Mouse (Mus musculus) neural tube, embryonic 15.5 days (tissue): Measurements from ENCODE around the gene Tcaim. TPM values are rescaled to one million over a fixed set of nuclear protein-coding genes. Genes with fewer than 3 reads are reported as not detected.

Experiments
- ATAC-seq: fragments of 200-750 bp; cut with Nextera tagmentation; 2 replicates; pipeline ENCODE4 v1.8.0; 2017; ENCODE audit warnings: mild to moderate bottlenecking, moderate TSS enrichment, moderate library complexity; ENCODE audit not compliant: low FRiP score
- H3K27ac ChIP-seq: fragments of 300-500 bp; sonication (generic); replicated peaks from 2 replicates; pipeline ENCODE4 v1.5.1; 2015; ENCODE audit warnings: mild to moderate bottlenecking, inconsistent platforms
- H3K27me3 ChIP-seq: fragments of 300-500 bp; sonication (generic); replicated peaks from 2 replicates; pipeline ENCODE4 v1.6.1; 2015; ENCODE audit warnings: inconsistent platforms
- H3K36me3 ChIP-seq: fragments of 300-500 bp; sonication (generic); 2 replicates; pipeline ENCODE4 v1.6.1; 2015; ENCODE audit warnings: inconsistent platforms
- H3K4me1 ChIP-seq: fragments of 300-500 bp; sonication (generic); 2 replicates; pipeline ENCODE4 v1.6.1; 2015; ENCODE audit warnings: inconsistent platforms
- H3K4me2 ChIP-seq: fragments of 300-500 bp; sonication (generic); 2 replicates; pipeline ENCODE4 v1.6.1; 2015; ENCODE audit warnings: inconsistent platforms, mild to moderate bottlenecking, moderate library complexity
- H3K4me3 ChIP-seq: fragments of 300-500 bp; sonication (generic); replicated peaks from 2 replicates; pipeline ENCODE4 v1.5.1; 2015; ENCODE audit warnings: mild to moderate bottlenecking, inconsistent platforms
- H3K9ac ChIP-seq: fragments of 300-500 bp; sonication (generic); replicated peaks from 2 replicates; pipeline ENCODE4 v1.6.1; 2015; ENCODE audit warnings: mild to moderate bottlenecking, inconsistent platforms
- H3K9me3 ChIP-seq: fragments of 300-500 bp; sonication (generic); replicated peaks from 2 replicates; pipeline ENCODE4 v1.6.1; 2016; ENCODE audit warnings: inconsistent platforms
- WGBS: fragments of 180-500 bp; shearing (Covaris S2); methylation state at CpG from one replicate; pipeline ENCODE4 v1.1.7; 2015; ENCODE audit warnings: mixed read lengths; 5-methylcytosine and 5-hydroxymethylcytosine counted together
- polyA plus RNA-seq: library from polyadenylated mRNA; unstranded; fragments of >200 nt; fragmentation: Nextera tagmentation; extraction: Ambion mirVana; gene quantifications from 2 replicates; pipeline ENCODE4 v1.2.1, GENCODE M21; 2015

Tcaim gene
- polyA plus RNA-seq, result 7.8 and 9.0 TPM in 2 replicates

- H3K27ac ChIP-seq, result peak within 1 kb of the TSS; percentile 96
- H3K9me3 ChIP-seq, result no peaks in the 10 kb centered on the region
- peak; percentile 99 for ATAC-seq
- H3K4me3 ChIP-seq, result peak within 1 kb of the TSS; percentile 78
- no peaks in the 10 kb centered on the region for H3K27me3 ChIP-seq
- WGBS, result 6% methylated on average over 42 of the region's 42 CpGs
- peak within 1 kb of the TSS; percentile 94 for H3K9ac ChIP-seq
- no peaks in the 10 kb centered on the region for H3K36me3 ChIP-seq
- peaks cover 17% of the 10 kb centered on the region for H3K4me1 ChIP-seq
- peak within 1 kb of the TSS; percentile 89 for H3K4me2 ChIP-seq
Observed at GRCm38 (mm10) chr9:122805053-122805844, at the start of gene Tcaim. Tcaim (plus strand) TSS chr9:122805539.

- no peaks in the 10 kb centered on the region for H3K4me1 ChIP-seq
- no peak overlapping the region for H3K27ac ChIP-seq
- H3K36me3 ChIP-seq, result no peaks in the 10 kb centered on the region
- H3K9me3 ChIP-seq, result no peaks in the 10 kb centered on the region
- no peak overlapping the region for H3K4me3 ChIP-seq
- no peaks in the 10 kb centered on the region for H3K27me3 ChIP-seq
- H3K9ac ChIP-seq, result no peak overlapping the region
- WGBS, result 54% methylated on average over 2 of the region's 2 CpGs
- H3K4me2 ChIP-seq, result no peak overlapping the region
- no peak for ATAC-seq
Observed at GRCm38 (mm10) chr9:122757614-122758013, 47.7 kb upstream of the Tcaim start.

DNA sequence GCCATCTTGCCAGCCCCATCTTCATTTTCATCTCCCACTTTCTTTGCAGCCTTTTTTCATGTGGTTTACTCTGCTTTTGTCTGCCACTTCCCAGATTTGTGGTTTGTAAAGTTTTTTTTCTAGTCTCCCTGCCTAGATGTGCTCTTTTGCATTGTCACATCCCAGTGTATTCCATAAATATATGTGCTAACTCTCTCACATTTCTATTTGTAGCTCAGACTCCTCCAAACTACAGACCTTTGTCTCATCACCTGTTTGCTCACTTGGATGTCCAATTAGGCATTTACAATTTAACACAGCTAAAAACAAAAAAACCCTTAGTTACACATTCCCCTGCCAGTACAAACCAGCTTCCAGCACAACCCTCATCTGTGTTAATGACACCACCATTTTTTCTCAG is 45.2 kb upstream of the Tcaim start:
- no peak overlapping the region for H3K4me2 ChIP-seq
- no peak overlapping the region for H3K9ac ChIP-seq
- no peaks in the 10 kb centered on the region for H3K36me3 ChIP-seq
- H3K27ac ChIP-seq, result no peak overlapping the region
- H3K4me1 ChIP-seq, result no peaks in the 10 kb centered on the region
- ATAC-seq, result no peak
- no peaks in the 10 kb centered on the region for H3K9me3 ChIP-seq
- H3K27me3 ChIP-seq, result no peaks in the 10 kb centered on the region
- H3K4me3 ChIP-seq, result no peak overlapping the region

DNA sequence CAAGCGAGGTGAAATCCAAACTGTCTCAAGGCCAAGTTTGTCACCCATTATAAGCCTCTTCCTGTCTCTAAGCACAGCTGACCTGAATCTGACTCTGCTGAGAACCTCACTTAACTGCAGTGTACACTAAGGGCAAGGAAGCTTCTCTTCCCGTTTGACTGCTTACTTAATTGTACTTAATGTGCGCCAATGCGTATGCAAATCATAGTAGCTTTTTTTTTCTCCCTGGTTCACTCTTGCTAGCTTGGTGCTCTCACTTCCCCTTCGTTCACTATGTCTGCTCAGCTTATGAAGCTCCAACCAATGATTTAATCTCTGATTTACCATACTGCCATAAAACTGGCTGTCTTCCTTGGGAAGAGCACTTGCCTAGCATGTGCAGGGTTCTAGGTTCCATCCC is 20.1 kb upstream of the Tcaim start:
- no peaks in the 10 kb centered on the region for H3K27me3 ChIP-seq
- no peaks in the 10 kb centered on the region for H3K4me1 ChIP-seq
- 79% methylated on average over 5 of the region's 5 CpGs for WGBS
- no peak overlapping the region for H3K4me2 ChIP-seq
- no peaks in the 10 kb centered on the region for H3K9me3 ChIP-seq
- no peak overlapping the region for H3K27ac ChIP-seq
- H3K4me3 ChIP-seq, result no peak overlapping the region
- H3K9ac ChIP-seq, result no peak overlapping the region
- no peak for ATAC-seq
- H3K36me3 ChIP-seq, result no peaks in the 10 kb centered on the region

DNA sequence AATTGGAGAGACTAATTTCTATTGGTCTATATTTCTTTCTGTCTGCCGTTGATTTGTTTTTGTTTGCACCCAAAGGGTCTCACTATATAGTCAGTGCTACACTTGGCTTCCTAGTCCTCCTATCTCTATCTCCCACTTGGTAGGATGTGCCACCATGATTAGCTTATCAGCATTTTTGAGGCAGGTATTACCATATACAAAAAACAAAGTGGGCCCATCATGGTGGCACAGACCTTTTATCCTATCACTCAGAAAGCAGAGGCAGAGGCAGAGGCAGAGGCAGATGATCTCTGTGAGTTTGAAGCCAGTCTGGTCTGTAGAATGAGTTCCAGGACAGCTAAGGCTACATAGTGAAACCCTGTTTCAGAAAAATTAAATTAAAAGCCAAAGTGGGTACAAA is 18.8 kb upstream of the Tcaim start:
- Histone ChIP-seq H3K9me3 (no peaks in the 10 kb centered on the region), H3K9ac (no peak overlapping the region), H3K4me3 (no peak overlapping the region), H3K36me3 (no peaks in the 10 kb centered on the region), H3K27me3 (no peaks in the 10 kb centered on the region), H3K4me1 (no peaks in the 10 kb centered on the region), H3K4me2 (no peak overlapping the region), H3K27ac (no peak overlapping the region)
- ATAC-seq, result no peak
- 97% methylated on average over 1 of the region's 1 CpGs for WGBS

GRCm38 (mm10) chr9:122805845-122806341 is 554 bp downstream of the Tcaim start:
- Histone ChIP-seq H3K27me3 (no peaks in the 10 kb centered on the region), H3K9me3 (no peaks in the 10 kb centered on the region), H3K4me3 (peak overlapping the region; percentile 78), H3K4me1 (peaks cover 17% of the 10 kb centered on the region), H3K4me2 (peak overlapping the region; percentile 89), H3K36me3 (peaks cover 3% of the 10 kb centered on the region), H3K9ac (peak overlapping the region; percentile 94), H3K27ac (peak overlapping the region; percentile 96)
- 15% methylated on average over 10 of the region's 10 CpGs for WGBS
- ATAC-seq, result no peak; the same call in 1 of the 2 replicates

GRCm38 (mm10) chr9:122807186-122807585 is 1.8 kb downstream of the Tcaim start:
- no peak overlapping the region for H3K4me2 ChIP-seq
- no peak for ATAC-seq
- peaks cover 17% of the 10 kb centered on the region for H3K4me1 ChIP-seq
- WGBS, result 98% methylated on average over 2 of the region's 2 CpGs
- H3K4me3 ChIP-seq, result no peak overlapping the region
- H3K9ac ChIP-seq, result no peak overlapping the region
- H3K36me3 ChIP-seq, result peaks cover 14% of the 10 kb centered on the region
- no peaks in the 10 kb centered on the region for H3K9me3 ChIP-seq
- H3K27ac ChIP-seq, result no peak overlapping the region
- no peaks in the 10 kb centered on the region for H3K27me3 ChIP-seq

DNA sequence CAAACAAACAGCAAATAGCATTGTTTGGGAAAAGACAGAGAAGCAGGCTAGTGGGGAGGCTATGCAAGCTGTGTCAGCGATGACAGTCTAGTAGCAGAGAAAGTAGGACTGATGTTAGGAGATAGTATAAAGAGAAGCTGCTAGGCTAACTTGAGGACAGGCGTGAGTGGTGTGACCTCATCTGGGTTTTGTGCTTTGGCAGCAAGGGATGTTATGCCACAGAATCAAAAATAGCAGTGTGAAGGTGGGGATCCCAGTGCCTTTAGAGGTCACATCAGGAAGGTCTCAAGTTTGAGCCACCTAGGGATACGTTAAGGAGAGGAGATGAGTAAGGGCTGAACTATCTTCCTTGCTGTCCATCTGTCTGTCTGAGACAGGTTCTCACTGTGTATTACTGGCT is 4.9 kb downstream of the Tcaim start:
- Histone ChIP-seq H3K27ac (no peak overlapping the region), H3K4me3 (no peak overlapping the region), H3K4me1 (peaks cover 12% of the 10 kb centered on the region), H3K9ac (no peak overlapping the region), H3K27me3 (no peaks in the 10 kb centered on the region), H3K36me3 (peaks cover 35% of the 10 kb centered on the region), H3K9me3 (no peaks in the 10 kb centered on the region), H3K4me2 (no peak overlapping the region)
- 91% methylated on average over 3 of the region's 3 CpGs for WGBS
- ATAC-seq, result no peak

GRCm38 (mm10) chr9:122812386-122812785 is 7.0 kb downstream of the Tcaim start:
- Histone ChIP-seq H3K27me3 (no peaks in the 10 kb centered on the region), H3K36me3 (peaks cover 47% of the 10 kb centered on the region), H3K4me1 (no peaks in the 10 kb centered on the region), H3K27ac (no peak overlapping the region), H3K4me3 (no peak overlapping the region), H3K9me3 (no peaks in the 10 kb centered on the region), H3K4me2 (no peak overlapping the region), H3K9ac (no peak overlapping the region)
- WGBS, result 94% methylated on average over 5 of the region's 5 CpGs
- no peak for ATAC-seq

DNA sequence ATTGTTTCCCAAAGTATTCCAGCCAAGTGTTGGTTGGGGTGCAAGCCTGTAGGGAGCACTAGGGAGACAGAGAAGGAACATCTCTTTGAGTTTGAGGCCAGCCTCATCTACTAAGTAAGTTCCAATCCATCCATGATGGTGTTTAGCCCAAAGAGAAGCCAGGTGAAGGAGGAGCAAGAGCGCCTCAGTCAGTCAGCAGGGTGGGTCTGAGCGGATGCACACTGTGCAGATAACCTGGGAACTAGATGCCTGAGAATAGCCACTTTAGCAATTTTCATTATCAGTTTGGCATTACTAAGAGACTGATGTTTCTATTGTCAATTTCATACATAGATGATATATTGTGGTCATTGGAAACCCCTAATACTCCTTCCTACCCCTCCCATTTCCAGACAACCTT is 9.4 kb downstream of the Tcaim start:
- H3K9ac ChIP-seq, result no peak overlapping the region
- no peaks in the 10 kb centered on the region for H3K27me3 ChIP-seq
- no peaks in the 10 kb centered on the region for H3K4me1 ChIP-seq
- no peak for ATAC-seq
- 96% methylated on average over 2 of the region's 2 CpGs for WGBS
- H3K4me3 ChIP-seq, result no peak overlapping the region
- no peak overlapping the region for H3K27ac ChIP-seq
- no peak overlapping the region for H3K4me2 ChIP-seq
- H3K9me3 ChIP-seq, result no peaks in the 10 kb centered on the region
- peaks cover 60% of the 10 kb centered on the region for H3K36me3 ChIP-seq

GRCm38 (mm10) chr9:122815239-122815851 is 10.0 kb downstream of the Tcaim start:
- ATAC-seq, result no peak
- Histone ChIP-seq H3K9ac (no peak overlapping the region), H3K4me2 (no peak overlapping the region), H3K4me3 (no peak overlapping the region), H3K36me3 (peaks cover 66% of the 10 kb centered on the region), H3K27me3 (no peaks in the 10 kb centered on the region), H3K9me3 (no peaks in the 10 kb centered on the region), H3K27ac (no peak overlapping the region), H3K4me1 (no peaks in the 10 kb centered on the region)
- 89% methylated on average over 4 of the region's 4 CpGs for WGBS

GRCm38 (mm10) chr9:122823374-122824017 is 18.2 kb downstream of the Tcaim start:
- WGBS, result 86% methylated on average over 5 of the region's 5 CpGs
- Histone ChIP-seq H3K36me3 (peaks cover 72% of the 10 kb centered on the region), H3K4me3 (no peak overlapping the region), H3K4me1 (no peaks in the 10 kb centered on the region), H3K27me3 (no peaks in the 10 kb centered on the region), H3K9ac (no peak overlapping the region), H3K27ac (no peak overlapping the region), H3K9me3 (no peaks in the 10 kb centered on the region), H3K4me2 (no peak overlapping the region)
- ATAC-seq, result no peak
